Mouse (Mus musculus) liver, adult 2 months (tissue): Measurements from ENCODE around the gene Nckap5l. TPM values are rescaled to one million over a fixed set of nuclear protein-coding genes. Genes with fewer than 3 reads are reported as not detected.

Source experiments
- DNase-seq: peaks from one replicate; pipeline ENCODE4 v3.0.0-alpha.2; 2011; ENCODE audit warnings: low read depth, low spot score; ENCODE audit errors: extremely low read depth
- H3K27ac ChIP-seq: fragments of 200-500 bp; replicated peaks from 2 replicates; pipeline ENCODE4 v1.5.1; 2012; ENCODE audit warnings: low read depth, mild to moderate bottlenecking, control low read depth, inconsistent platforms, low read length; ENCODE audit not compliant: insufficient read depth
- H3K27me3 ChIP-seq: fragments of 200-500 bp; 2 replicates; pipeline ENCODE4 v1.6.1; 2012; ENCODE audit warnings: mild to moderate bottlenecking, moderate library complexity, low read length, inconsistent platforms; ENCODE audit not compliant: control insufficient read depth, insufficient read depth
- H3K36me3 ChIP-seq: fragments of 200-500 bp; 2 replicates; pipeline ENCODE4 v1.6.1; 2012; ENCODE audit warnings: low read length, inconsistent platforms; ENCODE audit not compliant: control insufficient read depth, insufficient read depth
- H3K4me1 ChIP-seq: fragments of 200-500 bp; 2 replicates; pipeline ENCODE4 v1.6.1; 2011; ENCODE audit warnings: low read length; ENCODE audit not compliant: control insufficient read depth, insufficient read depth
- H3K4me3 ChIP-seq: fragments of 200-500 bp; 2 replicates; pipeline ENCODE4 v1.5.1; 2011; ENCODE audit warnings: low read depth, mild to moderate bottlenecking, control low read depth, low read length, moderate library complexity; ENCODE audit not compliant: insufficient read depth
- H3K79me2 ChIP-seq: fragments of 200-500 bp; 2 replicates; pipeline ENCODE4 v1.6.1; 2012; ENCODE audit warnings: inconsistent platforms, mild to moderate bottlenecking, low read length, moderate library complexity; ENCODE audit not compliant: control insufficient read depth, insufficient read depth
- H3K9ac ChIP-seq: fragments of 200-500 bp; 2 replicates; pipeline ENCODE4 v1.6.1; 2012; ENCODE audit warnings: low read depth, mild to moderate bottlenecking, control low read depth, inconsistent platforms, low read length
- CTCF ChIP-seq: fragments of 200-500 bp; IDR thresholded peaks from 2 replicates; pipeline ENCODE4 v1.5.1; 2011; ENCODE audit warnings: low read depth, low read length, control low read depth
- POLR2A ChIP-seq: fragments of 200-500 bp; IDR thresholded peaks from 2 replicates; pipeline ENCODE4 v1.6.1; 2011; ENCODE audit warnings: low read length, control low read depth; ENCODE audit not compliant: insufficient read depth; ENCODE audit errors: extremely low read depth
- WGBS: fragments of 180-500 bp; shearing (Covaris S2); methylation state at CpG from one replicate; pipeline ENCODE4 v1.1.7; 2018; 5-methylcytosine and 5-hydroxymethylcytosine counted together
- polyA plus RNA-seq: library from polyadenylated mRNA; depleted of rRNA; stranded (reverse); fragments of >200 nt; gene quantifications from 2 replicates; pipeline ENCODE4 v1.2.3, GENCODE M21; 2012
- total RNA-seq: library from RNA; depleted of rRNA; stranded (reverse); fragments of >200 nt; gene quantifications from 2 replicates; pipeline ENCODE4 v1.2.3, GENCODE M21; 2014

Nckap5l gene
- total and polyA plus RNA-seq, 2 experiments: 0.09 to 0.56 TPM

GRCm38 (mm10) chr15:99440112-99440815, 17.3 kb downstream of the Nckap5l start:
- H3K9ac ChIP-seq: no peak overlapping the region

GRCm38 (mm10) chr15:99438966-99439698, 18.4 kb downstream of the Nckap5l start:
- Histone ChIP-seq H3K36me3 (no peaks in the 10 kb centered on the region), H3K27me3 (no peaks in the 10 kb centered on the region), H3K9ac (no peak overlapping the region), H3K79me2 (no peaks in the 10 kb centered on the region), H3K4me3 (no peak overlapping the region), H3K4me1 (no peaks in the 10 kb centered on the region), H3K27ac (no peak overlapping the region)
- no peak for TF ChIP-seq CTCF
- TF ChIP-seq POLR2A: no peak
- 90% methylated on average over 8 of the region's 8 CpGs for WGBS
- DNase-seq: no peak

More at GRCm38 (mm10) chr15:99440112-99440815, 17.3 kb downstream of the Nckap5l start:
- TF ChIP-seq CTCF (no peak), POLR2A (no peak)
- H3K36me3 ChIP-seq: no peaks in the 10 kb centered on the region
- no peak overlapping the region for H3K27ac ChIP-seq
- no peak for DNase-seq
- H3K27me3 ChIP-seq: no peaks in the 10 kb centered on the region
- WGBS: 71% methylated on average over 2 of the region's 2 CpGs
- no peaks in the 10 kb centered on the region for H3K79me2 ChIP-seq
- H3K4me3 ChIP-seq: no peak overlapping the region
- no peaks in the 10 kb centered on the region for H3K4me1 ChIP-seq

DNA sequence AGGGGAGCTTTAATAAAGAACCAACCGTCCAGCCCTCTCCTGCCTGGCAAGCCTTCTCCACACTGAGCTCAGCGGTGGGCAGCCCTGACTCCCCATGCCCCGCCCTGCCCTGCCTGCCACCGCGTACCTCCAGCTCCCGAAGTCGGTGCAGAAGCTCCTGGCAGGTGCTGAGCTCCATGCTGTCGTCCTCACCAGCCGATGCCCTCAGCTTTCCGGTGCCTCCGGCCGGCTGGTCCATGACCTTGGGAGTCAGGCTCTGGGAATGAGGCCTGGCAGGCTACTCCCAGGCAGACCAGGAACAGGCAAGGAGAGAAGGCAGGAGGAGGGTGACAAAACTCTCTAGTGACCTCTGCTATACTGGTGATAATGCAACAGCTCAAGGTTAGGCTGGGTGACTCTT, 23.6 kb downstream of the Nckap5l start:
- no peaks in the 10 kb centered on the region for H3K36me3 ChIP-seq
- H3K4me1 ChIP-seq: peaks cover 1% of the 10 kb centered on the region; the same call in 1 of the 2 replicates
- DNase-seq: no peak
- no peak overlapping the region for H3K27ac ChIP-seq
- H3K79me2 ChIP-seq: no peaks in the 10 kb centered on the region
- no peak overlapping the region for H3K4me3 ChIP-seq
- H3K9ac ChIP-seq: no peak overlapping the region
- WGBS: 60% methylated on average over 12 of the region's 12 CpGs
- TF ChIP-seq CTCF: no peak
- TF ChIP-seq POLR2A: no peak
- H3K27me3 ChIP-seq: no peaks in the 10 kb centered on the region

DNA sequence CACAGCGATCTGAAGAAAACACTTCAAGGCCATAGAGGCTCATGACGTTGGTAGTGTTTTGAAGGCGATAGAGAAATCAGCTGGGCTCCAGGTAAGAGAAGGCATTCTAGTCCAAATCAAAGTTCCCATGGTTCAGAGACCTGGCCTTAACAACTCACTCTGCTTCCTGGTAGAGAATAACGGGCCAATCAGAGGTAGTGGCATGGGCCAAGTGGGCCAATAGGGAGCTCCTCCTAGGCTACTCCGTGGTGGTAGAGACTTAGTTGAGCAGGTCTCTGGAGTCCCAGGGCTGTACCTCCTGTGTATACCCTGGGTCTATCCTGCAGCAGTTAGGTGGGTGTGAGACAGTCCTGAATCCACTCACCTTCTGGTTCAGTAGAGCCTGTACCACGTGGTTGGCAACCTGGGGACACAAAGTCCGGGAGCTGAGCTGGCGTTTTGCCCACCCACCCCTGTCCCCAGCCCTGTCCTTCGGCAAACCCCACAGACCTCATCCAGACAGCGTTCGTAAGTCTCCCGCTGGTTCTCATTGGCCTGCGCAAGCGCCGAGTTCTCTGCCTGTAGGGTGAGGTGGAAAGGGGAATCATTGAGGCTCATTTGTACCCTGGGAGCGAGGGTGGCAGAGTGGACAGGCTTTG, 24.3 kb downstream of the Nckap5l start:
- H3K4me3 ChIP-seq: no peak overlapping the region
- DNase-seq: no peak
- no peak overlapping the region for H3K9ac ChIP-seq
- H3K27me3 ChIP-seq: no peaks in the 10 kb centered on the region
- no peak for TF ChIP-seq POLR2A
- TF ChIP-seq CTCF: no peak
- no peaks in the 10 kb centered on the region for H3K79me2 ChIP-seq
- no peaks in the 10 kb centered on the region for H3K36me3 ChIP-seq
- 79% methylated on average over 16 of the region's 16 CpGs for WGBS
- H3K27ac ChIP-seq: no peak overlapping the region
- H3K4me1 ChIP-seq: peaks cover 1% of the 10 kb centered on the region; the same call in 1 of the 2 replicates

DNA sequence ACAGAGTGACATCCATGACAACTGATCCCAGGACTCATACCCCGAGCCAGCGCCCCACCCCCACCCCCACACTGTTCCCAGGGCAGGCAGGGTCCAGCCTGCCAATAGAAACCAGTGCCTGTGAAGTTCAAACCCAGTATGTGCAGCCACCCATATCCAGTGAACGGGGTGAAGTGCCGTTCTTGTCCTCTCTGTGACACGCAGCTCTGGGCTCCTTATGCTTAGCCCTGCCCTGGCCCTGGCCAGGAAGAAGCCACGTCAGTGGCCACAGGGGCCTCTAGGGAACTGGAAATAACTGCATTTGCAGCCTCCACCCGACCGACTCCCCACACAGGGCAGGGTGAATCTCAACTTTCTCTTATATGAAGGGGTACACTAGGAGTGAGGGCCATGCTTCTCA, 25.6 kb downstream of the Nckap5l start:
- H3K79me2 ChIP-seq: no peaks in the 10 kb centered on the region
- TF ChIP-seq CTCF: no peak
- no peak for TF ChIP-seq POLR2A
- no peak overlapping the region for H3K27ac ChIP-seq
- DNase-seq: no peak
- no peak overlapping the region for H3K4me3 ChIP-seq
- no peaks in the 10 kb centered on the region for H3K36me3 ChIP-seq
- H3K4me1 ChIP-seq: peaks cover 1% of the 10 kb centered on the region; the same call in 1 of the 2 replicates
- 75% methylated on average over 8 of the region's 8 CpGs for WGBS
- H3K9ac ChIP-seq: no peak overlapping the region
- H3K27me3 ChIP-seq: no peaks in the 10 kb centered on the region
